Mouse (Mus musculus): ENCODE data around the gene Klhl3.
A peak's percentile ranks its signal among the peaks of the same experiment; 100 is the strongest.

The Klhl3 gene

GRCm38 (mm10) chr13:58124989-58125388, 11.6 kb upstream of the Klhl3 start:
- no peak for DNase-seq (ENCODE audit: low spot score in 2 of 2)

DNA sequence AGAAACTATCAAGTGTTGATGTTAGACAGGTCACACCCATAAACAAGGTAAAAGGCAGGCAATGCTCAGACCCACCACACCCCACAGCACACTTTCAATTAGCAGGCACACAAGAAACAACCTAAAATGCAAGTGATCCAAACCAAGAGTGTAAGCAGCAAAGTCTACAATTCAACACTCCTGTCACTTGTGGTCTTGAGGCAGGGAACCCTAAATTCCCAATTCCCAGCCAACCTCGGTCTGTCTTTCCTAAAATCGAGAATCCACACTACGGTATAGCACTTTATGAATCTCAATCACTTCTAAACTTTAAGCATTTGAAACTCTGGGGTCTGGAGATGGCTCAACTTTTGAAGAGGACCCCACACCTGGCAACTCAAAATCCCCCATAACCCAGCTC, 10.9 kb upstream of the Klhl3 start:
- DNase-seq (ENCODE audit: low spot score in 2 of 2): no peak

DNA sequence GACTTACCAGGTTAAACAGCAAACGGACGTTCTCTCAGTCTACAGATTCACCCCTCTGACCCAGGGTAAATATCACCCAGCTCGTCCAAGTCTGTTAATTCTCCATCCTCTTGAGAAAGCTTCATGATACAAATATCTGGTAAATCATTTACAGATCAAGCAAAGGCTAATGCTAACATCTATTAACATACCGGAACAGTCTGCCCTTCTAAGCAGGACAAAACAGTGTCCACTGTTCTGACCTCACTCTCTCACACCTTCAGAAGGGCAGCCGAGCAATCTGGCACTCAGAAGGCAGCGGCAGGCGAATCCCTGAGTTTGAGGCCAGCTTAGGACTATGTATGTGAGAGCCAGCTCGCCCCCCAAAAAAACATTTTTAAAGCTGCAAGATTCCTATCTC, 10.0 kb upstream of the Klhl3 start:
- DNase-seq (ENCODE audit: low spot score in 2 of 2): no peak

DNA sequence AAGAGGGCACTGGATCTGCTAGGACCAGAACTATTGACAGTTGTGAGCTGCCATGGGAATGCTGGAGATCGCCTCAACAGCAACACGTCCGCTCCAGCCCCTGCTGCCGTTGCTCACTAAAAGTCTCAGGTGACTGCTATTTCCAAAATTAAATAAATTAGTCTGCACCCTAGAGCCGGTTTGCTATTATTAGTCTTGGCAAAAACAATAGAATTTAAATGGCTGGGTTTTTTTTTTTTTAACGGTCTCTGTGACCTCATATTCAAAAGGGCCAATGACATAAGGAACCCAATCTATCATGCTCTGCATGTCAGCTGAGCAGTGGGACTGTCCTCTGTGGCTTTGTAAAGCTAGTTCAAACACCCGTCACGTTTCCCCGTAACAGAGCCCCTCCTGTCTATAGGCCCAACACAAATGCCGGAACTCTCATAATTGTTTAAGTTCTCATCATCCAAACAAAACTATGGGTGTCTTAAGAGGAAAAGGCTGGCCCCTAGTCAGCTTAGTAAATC, 9.4 kb upstream of the Klhl3 start:
- DNase-seq (ENCODE audit: low spot score in 2 of 2): no peak

GRCm38 (mm10) chr13:58117318-58118017, 4.1 kb upstream of the Klhl3 start:
- peak in 1 of 2 experiments; percentile 43 for DNase-seq (ENCODE audit: low spot score in 2 of 2)

DNA sequence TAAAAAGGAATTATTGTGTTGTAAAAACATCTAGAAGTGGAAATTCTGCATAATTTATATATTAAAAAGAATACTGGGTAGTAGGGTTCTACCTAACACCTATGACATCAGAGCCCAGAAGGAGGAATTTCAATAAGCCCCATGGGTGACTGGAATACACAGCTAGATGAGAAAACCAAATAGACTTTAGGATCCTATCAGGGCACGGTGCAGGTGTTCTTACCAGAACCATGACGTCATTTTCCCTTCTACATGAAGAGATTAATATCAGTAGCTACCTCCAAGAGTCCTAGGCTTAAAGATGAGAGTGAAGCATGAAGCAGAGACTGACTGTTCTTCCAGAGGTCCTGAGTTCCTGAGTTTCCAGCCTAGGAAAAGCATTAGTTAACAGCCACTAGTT, 3.4 kb upstream of the Klhl3 start:
- DNase-seq (ENCODE audit: low spot score in 2 of 2): no peak

DNA sequence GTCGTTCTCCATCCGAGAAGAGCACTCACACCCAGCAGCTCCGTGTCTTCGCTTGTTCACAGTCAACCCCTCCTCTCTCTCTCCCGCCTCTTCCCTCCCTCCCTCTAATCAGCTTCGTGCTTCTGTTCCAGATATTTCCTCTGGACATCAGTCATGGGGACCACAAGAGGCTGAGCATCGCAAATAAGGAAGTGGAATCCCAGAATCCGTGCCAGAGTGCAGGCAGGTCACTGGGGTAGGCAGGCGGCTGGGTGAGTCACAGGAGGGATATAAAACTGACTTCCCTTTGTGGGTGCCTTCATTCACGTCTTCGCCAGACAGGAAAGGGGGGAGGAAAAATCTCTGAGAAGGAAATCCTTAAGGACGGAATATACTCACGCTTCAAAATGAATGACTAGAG, 1.8 kb upstream of the Klhl3 start:
- DNase-seq (ENCODE audit: low spot score in 2 of 2): no peak

- peak in 1 of 2 experiments; percentile 24 for DNase-seq (ENCODE audit: low spot score in 2 of 2)
Measured at GRCm38 (mm10) chr13:58112601-58113041, 771 bp downstream of the Klhl3 start.

DNA sequence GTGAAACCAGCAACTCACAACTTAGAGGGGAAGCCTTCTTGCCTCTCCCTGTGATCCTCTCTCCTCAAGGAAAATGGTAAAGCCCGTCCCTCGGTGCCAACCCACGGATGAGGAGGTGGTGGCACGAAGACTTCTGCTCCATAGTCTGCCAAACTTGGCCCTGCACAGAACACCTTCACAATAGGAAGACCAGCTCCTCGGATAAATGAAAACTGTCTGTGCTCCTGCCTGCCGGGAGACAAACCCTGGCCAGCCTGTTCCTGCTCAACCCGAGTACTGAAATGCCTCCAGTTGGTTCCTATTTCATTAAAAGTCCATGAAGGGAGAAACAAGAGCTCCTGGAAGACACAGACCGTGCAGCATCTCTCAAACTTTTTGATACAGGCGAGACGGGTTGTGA, 1.2 kb downstream of the Klhl3 start:
- peak; percentile 59 to 70 for DNase-seq (ENCODE audit: low spot score in 2 of 2)

GRCm38 (mm10) chr13:58111306-58111705, 2.1 kb downstream of the Klhl3 start:
- DNase-seq (ENCODE audit: low spot score in 2 of 2): peak; percentile 38 to 57

DNA sequence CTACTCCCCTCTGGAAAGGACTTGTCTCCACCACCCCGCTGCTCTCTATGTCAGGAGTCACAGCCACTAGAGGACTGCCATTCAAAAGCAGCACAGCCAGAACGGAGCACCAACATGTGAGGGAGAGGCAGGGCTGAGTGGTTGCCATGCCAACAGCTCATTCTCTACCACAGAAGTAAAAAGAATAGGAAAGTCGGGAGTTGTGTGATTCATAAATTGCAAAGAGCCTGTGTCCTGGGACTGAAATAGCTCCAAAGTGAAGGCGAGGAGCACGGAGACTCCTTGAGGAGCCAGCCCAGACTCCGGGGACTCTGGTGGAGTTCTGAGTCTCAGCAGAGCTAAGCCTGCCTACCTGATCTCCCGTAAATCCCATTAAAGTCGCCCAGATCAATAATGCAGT, 22.7 kb downstream of the Klhl3 start:
- peak; percentile 73 to 81 for DNase-seq (ENCODE audit: low spot score in 2 of 2)

DNA sequence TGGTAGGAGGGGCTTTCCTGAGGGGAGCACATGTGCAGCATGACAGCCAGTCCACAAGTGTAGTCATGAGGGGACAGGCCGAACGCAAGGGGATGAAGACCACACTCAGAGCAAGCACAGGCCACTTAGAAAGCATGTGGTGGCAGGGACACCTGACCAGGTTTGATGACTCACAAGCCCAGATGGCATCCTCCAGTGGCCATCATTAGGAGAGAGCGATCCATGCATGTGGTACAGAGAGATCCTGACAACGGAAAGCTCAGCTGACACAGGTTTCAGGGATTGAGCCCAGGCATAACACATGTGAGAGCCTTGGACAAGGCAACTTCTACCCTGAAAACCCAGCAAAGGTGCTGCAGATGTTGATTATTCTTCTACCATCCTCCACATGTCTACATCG, 29.0 kb downstream of the Klhl3 start:
- DNase-seq (ENCODE audit: low spot score in 2 of 2): no peak

DNA sequence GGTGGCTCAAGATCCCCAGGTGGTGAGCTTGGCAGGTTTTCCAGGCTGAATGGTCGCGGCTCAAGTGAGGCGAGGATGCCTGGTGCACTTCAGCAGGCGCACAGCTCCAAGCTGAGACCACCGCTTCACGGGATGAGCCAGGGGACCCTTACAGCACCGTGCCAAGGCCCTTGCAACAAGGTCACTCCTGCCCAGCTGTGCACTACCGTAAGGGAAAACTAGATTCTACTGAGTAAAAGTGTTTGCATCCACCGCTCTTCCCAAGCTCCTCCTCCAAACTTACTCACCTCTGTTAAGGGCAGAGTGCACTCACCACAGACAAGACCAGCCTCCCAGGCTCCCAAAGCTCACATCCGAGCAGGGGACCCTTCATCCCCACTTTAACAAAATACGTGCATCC, 29.9 kb downstream of the Klhl3 start:
- no peak for DNase-seq (ENCODE audit: low spot score in 2 of 2)

GRCm38 (mm10) chr13:58083048-58083447, 30.3 kb downstream of the Klhl3 start:
- DNase-seq (ENCODE audit: low spot score in 2 of 2): no peak

- DNase-seq (ENCODE audit: low spot score in 2 of 2): no peak
Measured at GRCm38 (mm10) chr13:58078361-58078760, 35.0 kb downstream of the Klhl3 start.

- DNase-seq (ENCODE audit: low spot score in 2 of 2): no peak
Measured at GRCm38 (mm10) chr13:58074881-58075280, 38.5 kb downstream of the Klhl3 start.

GRCm38 (mm10) chr13:58074466-58074865, 38.9 kb downstream of the Klhl3 start:
- DNase-seq (ENCODE audit: low spot score in 2 of 2): peak in 1 of 2 experiments; percentile 44

DNA sequence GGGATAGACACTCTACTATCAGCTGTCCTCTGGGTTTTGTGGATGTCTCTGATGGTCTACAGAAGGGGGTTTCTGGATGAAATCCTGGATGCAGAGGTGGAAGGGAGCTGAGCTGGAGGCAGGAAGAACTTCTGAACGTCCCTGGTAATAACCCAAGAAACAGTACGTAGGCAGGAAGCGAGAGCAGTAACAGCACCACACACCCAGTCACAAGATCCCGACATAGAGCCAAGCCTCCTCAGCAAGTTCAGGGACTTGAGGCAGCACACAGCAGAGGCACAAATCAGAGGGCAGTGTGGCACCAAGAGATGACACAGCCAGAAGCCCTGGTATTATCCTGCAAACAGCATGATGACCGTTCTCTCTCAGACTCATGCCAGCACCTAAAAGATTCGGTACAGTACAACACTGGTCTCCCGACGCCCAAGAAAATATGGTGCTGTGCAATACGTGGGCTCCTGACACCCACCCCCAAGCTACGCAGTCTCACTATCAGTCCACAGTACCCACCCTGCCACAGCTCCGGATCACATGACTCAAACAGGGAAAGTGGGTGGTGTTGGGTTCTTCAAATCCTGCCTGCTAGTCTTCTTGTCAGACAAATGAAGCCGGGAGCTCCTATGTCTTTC, 40.0 kb downstream of the Klhl3 start:
- DNase-seq (ENCODE audit: low spot score in 2 of 2): peak; percentile 66 to 68

GRCm38 (mm10) chr13:58071209-58071608, 42.2 kb downstream of the Klhl3 start:
- no peak for DNase-seq (ENCODE audit: low spot score in 2 of 2)

DNA sequence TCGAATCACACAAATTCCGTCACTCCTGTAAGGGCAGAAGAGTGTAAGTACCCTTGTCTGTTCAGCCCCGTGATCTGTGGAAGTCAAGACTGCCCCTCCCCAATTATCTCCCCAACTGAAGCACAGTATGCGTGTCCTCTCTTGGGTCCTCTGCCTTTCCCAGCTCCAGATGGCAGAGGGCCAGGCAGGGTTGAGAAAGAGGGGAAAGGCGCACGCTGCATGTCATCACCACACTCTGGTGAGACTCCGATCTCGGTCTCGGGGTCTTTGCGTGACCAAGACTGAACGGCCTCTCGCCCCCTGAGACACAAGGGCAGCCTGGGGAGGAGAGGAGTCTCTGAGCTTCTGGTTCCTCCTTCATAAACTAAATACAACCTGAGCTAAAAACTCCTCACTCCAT, 42.9 kb downstream of the Klhl3 start:
- no peak for DNase-seq (ENCODE audit: low spot score in 2 of 2)

DNA sequence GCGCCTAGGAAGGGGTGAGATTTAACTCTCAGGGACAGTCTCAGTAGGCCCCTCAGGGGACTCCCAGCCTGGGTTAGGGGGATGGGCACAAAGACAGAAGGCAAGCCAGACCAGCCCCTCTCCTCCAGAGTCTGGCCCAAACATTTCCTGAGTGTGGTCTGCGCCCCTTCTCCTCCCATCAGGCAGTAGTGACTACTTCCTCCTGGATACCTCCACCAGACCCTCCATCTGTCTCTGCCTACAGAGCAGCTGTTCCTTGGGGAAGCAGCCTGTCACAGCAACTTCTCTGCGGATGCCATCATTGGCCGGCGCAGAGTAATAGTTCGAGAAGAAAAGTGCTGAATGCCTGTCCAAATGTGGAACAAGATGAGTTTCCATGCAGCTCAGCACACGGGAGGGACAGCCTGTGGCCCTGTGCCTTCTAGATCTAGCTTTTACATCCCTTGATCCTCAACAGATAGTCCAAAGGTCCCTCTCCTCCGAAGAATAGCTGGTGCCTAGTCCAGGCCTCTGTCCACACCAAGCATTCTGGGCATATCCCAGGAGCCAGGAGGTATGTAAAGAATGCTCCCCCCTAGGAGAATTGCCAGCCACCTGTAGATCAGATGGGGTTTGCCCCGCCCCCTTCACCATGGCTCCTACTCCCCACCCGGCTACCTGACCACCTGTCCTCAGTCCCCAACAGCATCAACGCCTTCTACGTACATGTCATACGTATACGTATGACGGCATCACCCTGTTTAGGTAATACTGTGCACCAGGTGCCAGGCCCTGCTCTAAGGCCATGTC, 44.8 kb downstream of the Klhl3 start:
- DNase-seq (ENCODE audit: low spot score in 2 of 2): peak; percentile 69 to 74

- no peak for DNase-seq (ENCODE audit: low spot score in 2 of 2)
Measured at GRCm38 (mm10) chr13:58067540-58068103, 45.8 kb downstream of the Klhl3 start.
